Comparison of ENCODE assay signal across 18 mouse cellular contexts in the genomic region with DNA sequence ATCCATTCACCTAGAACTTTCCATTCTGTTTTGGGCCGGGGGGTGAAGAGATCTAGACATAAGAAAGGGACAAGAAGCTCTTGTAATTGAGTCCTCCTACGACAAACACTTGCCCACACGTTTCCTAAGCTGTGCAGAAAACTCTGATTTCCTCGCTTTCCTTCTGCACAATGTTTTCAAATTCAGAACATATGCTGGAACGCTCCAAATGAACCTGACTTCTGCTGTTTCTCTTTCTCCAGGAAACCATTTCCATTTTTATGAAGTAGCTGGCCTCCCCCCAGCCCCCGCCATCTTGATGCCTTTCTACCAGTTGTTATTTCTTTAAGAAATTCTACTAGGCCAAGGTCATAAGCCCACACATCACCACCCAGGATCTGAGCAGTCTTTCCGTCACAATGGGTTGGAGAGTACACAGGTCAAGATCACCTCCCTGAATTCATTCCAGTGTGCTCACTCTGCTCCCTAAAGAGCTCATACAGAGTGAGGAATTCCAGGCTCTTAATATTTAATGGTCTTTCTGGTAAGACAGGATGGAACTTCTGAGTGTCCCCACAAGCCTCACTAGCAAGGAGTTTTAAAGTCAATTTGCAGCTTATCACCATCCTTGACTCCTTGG.
DNase-seq lines count a peak whose midpoint lies in the region; ATAC-seq and TF ChIP-seq lines count a peak whose summit lies in the region.
"Had no signal": no experiment of that assay in that cellular context is flagged by ENCODE, and none has a peak within 500 bp of the region (broad histone marks: within the 10 kb centered on the region; RNA-seq: fewer than 3 reads in every experiment).

No protein-coding gene starts in this region.

- H3K27ac ChIP-seq in left cerebral cortex, adult 2 months = no peak overlapping the region
- H3K27ac ChIP-seq: embryonic facial prominence, embryonic 15.5 days; forebrain, embryonic 13.5 days; hindbrain, postnatal 0 days; liver, embryonic 12.5 days; lung, embryonic 15.5 days; midbrain, embryonic 15.5 days had no signal

- intact Hi-C loops in left cerebral cortex, adult 2 months (cut with DNase I) = loop anchor here (5.0 kb wide), 1 partner anchor 117 kb away; the partner anchor contains the start of gene Ptprg

- TF ChIP-seq CTCF in left cerebral cortex, adult 2 months (IDR thresholded peaks at IDR 0.05) = no peak

- no peak for ATAC-seq in erythroblast, adult 5-6 weeks (replicated peaks; ENCODE audit: low FRiP score, poor library complexity, severe bottlenecking)
- ATAC-seq: forebrain, embryonic 13.5 days; hindbrain, postnatal 0 days; liver, embryonic 12.5 days; midbrain, embryonic 15.5 days had no signal

- peak; percentile 34 for DNase-seq in layer of hippocampus, adult 11-12 months (ENCODE audit: low spot score)
- no peak for DNase-seq in layer of hippocampus, postnatal 10 days (ENCODE audit: low spot score in 2 of 2)
- peak; percentile 28 to 69 for DNase-seq in frontal cortex, adult 2 months (ENCODE audit: extremely low spot score in 1 of 2, low spot score in 1 of 2)
- DNase-seq in left cerebral cortex, adult 2 months (ENCODE audit: extremely low spot score in 1 of 2, low spot score in 2 of 2) = peak; percentile 10 to 12
- DNase-seq in right cerebral cortex, postnatal 25 days = peak; percentile 10
- DNase-seq in thymus, postnatal 25 days = no peak
- no peak for DNase-seq in spleen, postnatal 14 days (ENCODE audit: low spot score in 2 of 2)
- DNase-seq: cerebellum, adult 11-12 months; kidney, adult 2 months; kidney, postnatal 4 days; spleen, adult 18-20 months had no signal

- no peak overlapping the region for H3K4me3 ChIP-seq in left cerebral cortex, adult 2 months
- H3K4me3 ChIP-seq: embryonic facial prominence, embryonic 15.5 days; forebrain, embryonic 13.5 days; liver, embryonic 12.5 days; lung, embryonic 15.5 days; midbrain, embryonic 15.5 days had no signal

Comparison
In these comparisons a context has a peak if more than half of its experiments do, and no peak if none do; other contexts are left out.
1. DNase-seq: peak in layer of hippocampus, adult 11-12 months (single experiment), frontal cortex, adult 2 months (2 of 2), left cerebral cortex, adult 2 months (2 of 2) and right cerebral cortex, postnatal 25 days (single experiment); none in layer of hippocampus, postnatal 10 days (0 of 2), thymus, postnatal 25 days (single experiment) and spleen, postnatal 14 days (0 of 2).